Mouse (Mus musculus): Measurements from ENCODE around the gene Eif3i. TPM values are rescaled to one million over a fixed set of nuclear protein-coding genes. Genes with fewer than 3 reads are reported as not detected.

The Eif3i gene
- polyA plus RNA-seq, 1 experiment from 2014 or later = 200 TPM

DNA sequence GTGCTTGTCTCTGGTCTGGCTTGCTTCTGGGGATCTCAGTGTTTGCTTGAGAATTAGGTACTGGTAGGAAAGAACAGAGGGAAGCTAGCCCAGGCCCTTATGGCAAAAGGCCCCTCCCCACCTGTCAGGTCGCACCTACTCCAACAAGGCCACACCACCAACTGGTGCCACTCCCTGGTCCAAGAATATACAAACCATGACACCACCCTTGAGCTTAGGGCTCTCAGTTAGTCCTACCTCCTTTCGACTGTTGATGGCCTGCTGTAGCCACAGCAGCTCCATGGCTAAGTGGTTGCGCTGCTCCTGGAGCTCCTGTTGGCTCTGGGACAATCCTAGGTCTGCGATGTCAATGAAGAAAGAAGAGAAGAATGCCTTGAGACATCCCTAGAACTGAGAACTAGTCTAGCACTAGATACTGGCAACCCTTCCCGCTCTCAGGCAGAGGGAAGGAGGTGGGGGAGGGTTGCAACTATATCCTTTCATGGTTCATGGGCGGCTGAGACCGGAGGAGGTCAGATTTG, 16.7 kb upstream of the Eif3i start:
- WGBS = 97% methylated on average over 7 of the region's 7 CpGs
- no peaks in the 10 kb centered on the region for H3K9me3 ChIP-seq
- H3K4me3 ChIP-seq = no peak overlapping the region
- H3K4me1 ChIP-seq = peaks cover 8% of the 10 kb centered on the region
- H3K9ac ChIP-seq = no peak overlapping the region
- ATAC-seq (ENCODE audit: low FRiP score, low read depth) = no peak
- no peaks in the 10 kb centered on the region for H3K27me3 ChIP-seq (replicated peaks)
- H3K27ac ChIP-seq = no peak overlapping the region
- peaks cover 19% of the 10 kb centered on the region; the same call in 1 of the 2 replicates for H3K36me3 ChIP-seq
- no peak overlapping the region for H3K4me2 ChIP-seq (replicated peaks)

- WGBS = 93% methylated on average over 3 of the region's 3 CpGs
- H3K27me3 ChIP-seq (replicated peaks) = no peaks in the 10 kb centered on the region
- H3K4me1 ChIP-seq = peaks cover 8% of the 10 kb centered on the region
Measured at GRCm38 (mm10) chr4:129616631-129617030, 16.2 kb upstream of the Eif3i start.

DNA sequence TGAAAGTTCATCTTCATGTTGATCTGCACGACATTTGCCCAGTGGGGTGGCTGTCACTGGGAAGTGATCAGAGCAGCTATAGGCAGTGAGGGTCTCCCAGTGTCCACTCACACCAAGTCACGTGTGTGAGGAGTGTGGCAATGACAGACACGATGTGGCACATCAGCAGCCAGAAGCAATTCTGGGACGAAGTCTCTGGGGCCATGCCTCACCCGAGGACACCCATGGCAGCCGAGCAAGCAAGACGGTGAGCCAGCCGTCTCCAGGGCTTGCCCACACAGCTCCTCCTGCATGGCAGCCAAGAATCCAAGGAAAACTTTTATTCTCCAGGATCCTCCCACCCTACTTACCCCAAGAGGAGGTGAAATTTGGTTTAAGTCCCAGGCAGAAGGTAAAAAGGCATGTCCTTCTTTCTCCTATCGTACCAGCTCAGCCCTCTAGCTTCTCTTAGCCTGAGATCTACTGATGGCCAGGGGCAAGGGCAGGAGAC, 15.4 kb upstream of the Eif3i start:
- Histone ChIP-seq H3K27me3 (replicated peaks) (no peaks in the 10 kb centered on the region), H3K4me3 (no peak overlapping the region), H3K9ac (no peak overlapping the region), H3K4me1 (peaks cover 8% of the 10 kb centered on the region), H3K36me3 (peaks cover 19% of the 10 kb centered on the region; the same call in 1 of the 2 replicates), H3K4me2 (replicated peaks) (no peak overlapping the region), H3K9me3 (no peaks in the 10 kb centered on the region), H3K27ac (no peak overlapping the region)
- ATAC-seq (ENCODE audit: low FRiP score, low read depth) = no peak
- 89% methylated on average over 9 of the region's 9 CpGs for WGBS

More at GRCm38 (mm10) chr4:129616631-129617030, 16.2 kb upstream of the Eif3i start:
- Histone ChIP-seq H3K9me3 (no peaks in the 10 kb centered on the region), H3K36me3 (peaks cover 19% of the 10 kb centered on the region; the same call in 1 of the 2 replicates), H3K27ac (no peak overlapping the region), H3K9ac (no peak overlapping the region), H3K4me3 (no peak overlapping the region), H3K4me2 (replicated peaks) (no peak overlapping the region)
- ATAC-seq (ENCODE audit: low FRiP score, low read depth) = no peak

- Histone ChIP-seq H3K4me2 (replicated peaks) (no peak within 1 kb of the TSS), H3K27me3 (replicated peaks) (no peaks in the 10 kb centered on the region), H3K27ac (no peak within 1 kb of the TSS), H3K36me3 (peaks cover 23% of the 10 kb centered on the region), H3K9ac (no peak within 1 kb of the TSS), H3K4me1 (peaks cover 8% of the 10 kb centered on the region), H3K9me3 (no peaks in the 10 kb centered on the region), H3K4me3 (no peak within 1 kb of the TSS)
- 83% methylated on average over 6 of the region's 6 CpGs for WGBS
- ATAC-seq (ENCODE audit: low FRiP score, low read depth) = no peak
Measured at GRCm38 (mm10) chr4:129614093-129614492, 13.6 kb upstream of the Eif3i start, which contains the start of gene Dcdc2b. Gene Dcdc2b, minus strand, starts transcription at chr4:129614257.

DNA sequence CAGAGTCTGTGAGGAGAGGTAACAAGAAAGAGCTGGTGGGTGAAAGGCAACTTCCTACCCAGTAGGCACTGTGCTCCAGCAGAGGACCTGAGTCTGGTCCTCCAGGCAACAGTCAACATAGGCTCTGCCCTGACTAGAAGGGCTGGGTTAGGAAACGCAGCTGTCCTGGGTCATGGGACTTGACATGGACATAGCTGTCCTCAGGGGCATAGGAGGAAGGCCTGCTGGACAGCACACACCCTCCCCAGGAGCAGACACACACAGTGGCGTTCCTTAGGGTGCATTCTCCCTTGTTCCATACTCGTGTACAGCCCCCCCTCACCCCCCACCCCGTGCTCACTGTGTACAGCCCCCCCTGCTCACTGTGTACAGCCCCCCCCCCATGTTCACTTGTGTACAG, 10.0 kb upstream of the Eif3i start:
- 67% methylated on average over 4 of the region's 4 CpGs for WGBS
- Histone ChIP-seq H3K27ac (no peak overlapping the region), H3K9ac (no peak overlapping the region)

DNA sequence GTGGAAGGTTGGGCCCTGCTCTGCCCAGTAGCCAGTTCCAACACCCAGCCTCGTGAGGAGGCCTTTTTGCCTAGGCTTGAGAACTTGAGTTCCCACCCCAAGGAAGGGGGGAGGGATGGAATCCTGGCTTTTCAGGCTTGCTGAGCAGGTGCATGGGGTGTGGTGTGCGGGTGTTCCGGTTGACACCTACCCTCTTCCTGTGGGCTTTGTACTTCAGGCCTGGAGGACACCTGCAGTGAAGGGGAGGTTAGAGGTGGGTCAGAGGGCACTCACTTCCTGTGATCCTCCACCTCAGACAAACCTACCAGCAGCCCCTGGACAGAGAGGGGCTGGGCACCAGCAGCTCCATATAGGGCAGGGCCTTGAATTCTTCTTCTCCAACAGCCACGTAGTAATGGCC, 9.6 kb upstream of the Eif3i start:
- Histone ChIP-seq H3K4me2 (replicated peaks) (no peak overlapping the region), H3K36me3 (peaks cover 30% of the 10 kb centered on the region), H3K4me1 (no peaks in the 10 kb centered on the region), H3K9me3 (no peaks in the 10 kb centered on the region), H3K9ac (no peak overlapping the region), H3K4me3 (no peak overlapping the region), H3K27ac (no peak overlapping the region), H3K27me3 (replicated peaks) (no peaks in the 10 kb centered on the region)
- no peak for ATAC-seq (ENCODE audit: low FRiP score, low read depth)
- 63% methylated on average over 4 of the region's 4 CpGs for WGBS

More for the DNA sequence above, 10.0 kb upstream of the Eif3i start:
- Histone ChIP-seq H3K9me3 (no peaks in the 10 kb centered on the region), H3K4me1 (no peaks in the 10 kb centered on the region), H3K36me3 (peaks cover 27% of the 10 kb centered on the region), H3K27me3 (replicated peaks) (no peaks in the 10 kb centered on the region), H3K4me3 (no peak overlapping the region), H3K4me2 (replicated peaks) (no peak overlapping the region)
- ATAC-seq (ENCODE audit: low FRiP score, low read depth) = peak; percentile 41; the same call in 1 of the 2 replicates

DNA sequence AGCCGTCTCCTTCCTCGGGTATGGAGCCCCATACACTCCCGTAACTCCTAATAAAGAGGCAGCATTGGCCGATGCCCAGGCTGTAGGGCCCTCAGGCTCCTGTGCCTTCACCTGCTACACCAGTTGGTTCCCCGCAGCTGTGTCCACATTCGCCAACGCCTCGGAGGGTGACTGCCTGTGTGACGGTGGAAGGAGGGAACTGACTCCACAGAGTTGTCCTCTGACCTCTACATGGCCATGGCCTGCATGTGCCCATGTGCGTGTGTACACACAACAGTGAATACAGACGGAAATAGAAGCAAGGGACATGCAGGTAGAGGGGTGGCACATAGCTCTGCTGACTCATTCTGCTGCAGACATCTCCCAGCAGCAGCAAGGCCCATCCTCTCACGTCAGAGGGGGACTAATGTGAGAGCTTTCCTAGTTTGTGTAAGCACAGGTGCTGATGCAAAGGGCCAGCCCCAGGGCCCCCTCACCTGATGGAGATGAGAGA, 8.7 kb upstream of the Eif3i start:
- Histone ChIP-seq H3K9ac (0 out of 2 replicates have a peak overlapping the region, but pooled peaks have one; percentile 13), H3K4me2 (replicated peaks) (no peak overlapping the region), H3K27me3 (replicated peaks) (no peaks in the 10 kb centered on the region), H3K4me1 (no peaks in the 10 kb centered on the region), H3K9me3 (no peaks in the 10 kb centered on the region), H3K36me3 (peaks cover 38% of the 10 kb centered on the region), H3K4me3 (no peak overlapping the region), H3K27ac (no peak overlapping the region)
- WGBS = 84% methylated on average over 12 of the region's 12 CpGs
- 0 out of 2 replicates have a peak, but pooled peaks have one; percentile 14 for ATAC-seq (ENCODE audit: low FRiP score, low read depth)

DNA sequence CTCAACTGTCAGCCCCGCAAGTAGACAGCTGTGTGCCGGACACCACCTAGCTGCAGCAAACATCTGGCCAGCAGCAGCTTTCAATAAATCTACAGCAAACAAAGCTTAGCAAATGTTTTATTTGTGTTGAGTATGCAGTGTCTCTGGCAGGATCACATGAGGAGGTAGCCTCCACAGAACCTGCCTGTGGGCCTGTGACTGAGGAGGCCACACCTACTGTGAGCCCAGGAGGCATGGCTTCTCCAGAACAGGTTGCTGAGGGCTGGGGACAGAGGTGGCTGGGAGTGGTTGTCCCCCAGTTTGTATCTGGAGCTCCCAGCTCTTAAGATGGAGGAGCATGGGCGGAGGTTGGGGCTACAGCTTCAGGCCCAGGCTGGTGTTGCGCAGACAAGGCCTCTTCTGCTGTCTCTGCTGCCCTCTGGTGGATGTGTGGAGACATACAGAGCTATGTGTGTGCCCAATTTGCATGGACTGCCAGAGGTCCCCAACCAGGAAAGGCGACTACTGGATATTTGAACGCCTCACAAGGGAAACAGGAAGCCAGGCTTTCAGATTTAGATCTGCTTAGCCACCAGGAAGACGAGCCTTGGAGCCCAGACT, 8.1 kb upstream of the Eif3i start:
- H3K9ac ChIP-seq = no peak overlapping the region
- no peaks in the 10 kb centered on the region for H3K4me1 ChIP-seq
- H3K27ac ChIP-seq = no peak overlapping the region
- H3K36me3 ChIP-seq = peaks cover 44% of the 10 kb centered on the region
- H3K9me3 ChIP-seq = no peaks in the 10 kb centered on the region
- 39% methylated on average over 7 of the region's 7 CpGs for WGBS
- H3K4me2 ChIP-seq (replicated peaks) = no peak overlapping the region
- H3K4me3 ChIP-seq = no peak overlapping the region
- H3K27me3 ChIP-seq (replicated peaks) = no peaks in the 10 kb centered on the region
- peak; percentile 74 for ATAC-seq (ENCODE audit: low FRiP score, low read depth)

- 81% methylated on average over 4 of the region's 4 CpGs for WGBS
- Histone ChIP-seq H3K27ac (no peak overlapping the region), H3K4me1 (peaks cover 12% of the 10 kb centered on the region; the same call in 1 of the 2 replicates), H3K4me3 (no peak overlapping the region), H3K9ac (no peak overlapping the region), H3K36me3 (peaks cover 38% of the 10 kb centered on the region), H3K27me3 (replicated peaks) (no peaks in the 10 kb centered on the region), H3K4me2 (replicated peaks) (no peak overlapping the region), H3K9me3 (no peaks in the 10 kb centered on the region)
- ATAC-seq (ENCODE audit: low FRiP score, low read depth) = no peak
Measured at GRCm38 (mm10) chr4:129588865-129589264, 11.6 kb downstream of the Eif3i start.

- Histone ChIP-seq H3K4me3 (no peak overlapping the region), H3K4me1 (peaks cover 12% of the 10 kb centered on the region; the same call in 1 of the 2 replicates), H3K4me2 (replicated peaks) (no peak overlapping the region), H3K27ac (no peak overlapping the region), H3K9ac (no peak overlapping the region), H3K27me3 (replicated peaks) (no peaks in the 10 kb centered on the region), H3K9me3 (no peaks in the 10 kb centered on the region), H3K36me3 (peaks cover 18% of the 10 kb centered on the region)
- WGBS = 39% methylated on average over 1 of the region's 1 CpGs
- ATAC-seq (ENCODE audit: low FRiP score, low read depth) = no peak
Measured at GRCm38 (mm10) chr4:129586943-129587342, 13.5 kb downstream of the Eif3i start.

GRCm38 (mm10) chr4:129585773-129586172, 14.7 kb downstream of the Eif3i start:
- Histone ChIP-seq H3K4me3 (no peak overlapping the region), H3K4me1 (peaks cover 12% of the 10 kb centered on the region; the same call in 1 of the 2 replicates), H3K9ac (no peak overlapping the region), H3K27me3 (replicated peaks) (no peaks in the 10 kb centered on the region), H3K9me3 (no peaks in the 10 kb centered on the region), H3K36me3 (peaks cover 7% of the 10 kb centered on the region), H3K27ac (no peak overlapping the region), H3K4me2 (replicated peaks) (peak overlapping the region; percentile 65; the same call in 1 of the 2 replicates)
- ATAC-seq (ENCODE audit: low FRiP score, low read depth) = no peak
- 78% methylated on average over 9 of the region's 9 CpGs for WGBS

DNA sequence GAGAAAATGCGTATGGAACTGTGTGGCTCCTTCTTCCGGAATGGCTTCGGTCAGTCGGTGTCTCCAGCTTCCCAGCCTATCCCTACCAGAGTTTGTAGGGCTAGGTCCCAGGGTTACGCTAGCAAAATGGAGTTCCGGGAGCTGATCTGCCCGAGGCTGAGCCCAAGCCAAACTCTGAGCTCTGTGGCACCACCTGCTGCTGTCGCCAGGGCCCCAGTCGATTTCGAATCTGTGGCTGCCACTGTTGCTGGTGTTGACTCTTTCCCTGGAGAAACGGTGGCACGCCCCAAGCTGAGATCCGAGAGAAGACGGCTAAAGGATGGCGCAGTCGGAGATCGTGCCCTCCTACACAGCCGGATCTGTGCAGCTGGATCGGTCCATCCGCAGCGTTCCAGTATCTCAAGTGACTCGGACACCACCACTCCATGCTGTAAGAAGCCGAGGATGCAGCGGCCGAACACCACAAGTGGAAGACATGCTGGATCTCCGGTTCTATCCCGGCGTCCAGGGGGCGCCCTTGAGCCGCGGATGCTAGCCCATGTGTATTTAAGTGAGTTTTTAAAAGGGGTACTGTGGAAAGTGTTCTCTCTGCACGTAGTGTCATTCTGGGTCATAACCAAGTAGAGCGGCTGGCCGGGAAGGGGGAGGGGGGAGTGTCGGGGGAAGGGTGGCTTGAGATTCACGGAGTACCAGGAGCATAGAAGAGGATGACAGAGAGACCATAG, 15.4 kb downstream of the Eif3i start:
- ATAC-seq (ENCODE audit: low FRiP score, low read depth) = peak; percentile 44; the same call in 1 of the 2 replicates

More for the DNA sequence above, 15.4 kb downstream of the Eif3i start:
- Histone ChIP-seq H3K27ac (0 out of 2 replicates have a peak overlapping the region, but pooled peaks have one; percentile 2), H3K9ac (peak overlapping the region; percentile 49), H3K9me3 (no peaks in the 10 kb centered on the region), H3K36me3 (no peaks in the 10 kb centered on the region; the same call in 1 of the 2 replicates), H3K4me3 (peak overlapping the region; percentile 33), H3K4me2 (replicated peaks) (peak overlapping the region; percentile 65), H3K27me3 (replicated peaks) (no peaks in the 10 kb centered on the region), H3K4me1 (peaks cover 12% of the 10 kb centered on the region; the same call in 1 of the 2 replicates)
- WGBS = 3% methylated on average over 36 of the region's 36 CpGs
